Mouse (Mus musculus) ovary, postnatal 14 days (tissue): Measurements from ENCODE around the gene Miox.

Experiments
- DNase-seq: peaks from one replicate; pipeline ENCODE4 v3.0.0; 2022; ENCODE audit warnings: low spot score

Miox gene

GRCm38 (mm10) chr15:89334271-89334670 is at the start of gene Miox:
Miox (plus strand) TSS chr15:89334398.
- no peak for DNase-seq

GRCm38 (mm10) chr15:89285004-89285403 is 49.2 kb upstream of the Miox start:
- no peak for DNase-seq

- DNase-seq: no peak
Observed at GRCm38 (mm10) chr15:89285478-89285877, 48.7 kb upstream of the Miox start.

GRCm38 (mm10) chr15:89286114-89286513 is 48.1 kb upstream of the Miox start:
- DNase-seq: no peak

- DNase-seq: no peak
Observed at GRCm38 (mm10) chr15:89286582-89286981, 47.6 kb upstream of the Miox start.

GRCm38 (mm10) chr15:89288227-89288767 is 45.9 kb upstream of the Miox start:
- DNase-seq: no peak

- no peak for DNase-seq
Observed at GRCm38 (mm10) chr15:89289455-89289854, 44.7 kb upstream of the Miox start.

- no peak for DNase-seq
Observed at GRCm38 (mm10) chr15:89291521-89291920, 42.7 kb upstream of the Miox start.

- no peak for DNase-seq
Observed at GRCm38 (mm10) chr15:89292795-89293194, 41.4 kb upstream of the Miox start.

- no peak for DNase-seq
Observed at GRCm38 (mm10) chr15:89293778-89294177, 40.4 kb upstream of the Miox start.

GRCm38 (mm10) chr15:89295580-89296165 is 38.5 kb upstream of the Miox start:
- no peak for DNase-seq

- no peak for DNase-seq
Observed at GRCm38 (mm10) chr15:89296465-89296864, 37.7 kb upstream of the Miox start.

GRCm38 (mm10) chr15:89297695-89298094 is 36.5 kb upstream of the Miox start:
- no peak for DNase-seq

- DNase-seq: no peak
Observed at GRCm38 (mm10) chr15:89300180-89300579, 34.0 kb upstream of the Miox start.

- no peak for DNase-seq
Observed at GRCm38 (mm10) chr15:89300600-89300999, 33.6 kb upstream of the Miox start.

GRCm38 (mm10) chr15:89305966-89306365 is 28.2 kb upstream of the Miox start:
- no peak for DNase-seq

GRCm38 (mm10) chr15:89307461-89307860 is 26.7 kb upstream of the Miox start:
- no peak for DNase-seq

GRCm38 (mm10) chr15:89308406-89309139 is 25.6 kb upstream of the Miox start:
- no peak for DNase-seq

GRCm38 (mm10) chr15:89309962-89310498 is 24.2 kb upstream of the Miox start:
- no peak for DNase-seq

- DNase-seq: no peak
Observed at GRCm38 (mm10) chr15:89313359-89313758, 20.8 kb upstream of the Miox start.

GRCm38 (mm10) chr15:89314107-89314506 is 20.1 kb upstream of the Miox start:
- DNase-seq: no peak

GRCm38 (mm10) chr15:89314511-89315189 is 19.5 kb upstream of the Miox start:
- peak; percentile 26 for DNase-seq
